Mouse (Mus musculus) lung, postnatal 0 days (tissue): ENCODE results near the gene Wscd2. TPM values are rescaled to one million over a fixed set of nuclear protein-coding genes. Genes with fewer than 3 reads are reported as not detected.

Experiments
- ATAC-seq: fragments of 200-750 bp; cut with Nextera tagmentation; 2 replicates; pipeline ENCODE4 v1.8.0; 2017; ENCODE audit warnings: moderate library complexity
- DNase-seq: peaks from one replicate; pipeline ENCODE4 v3.0.0-alpha.2; 2016; ENCODE audit warnings: low spot score
- H3K27ac ChIP-seq: fragments of 300-500 bp; sonication (generic); 2 replicates; pipeline ENCODE4 v1.5.1; 2014; ENCODE audit warnings: antibody characterized with exemption, mild to moderate bottlenecking, low read length, mixed read lengths
- H3K27me3 ChIP-seq: fragments of 300-500 bp; sonication (generic); replicated peaks from 2 replicates; pipeline ENCODE4 v1.6.1; 2014; ENCODE audit warnings: low read length, mixed read lengths; ENCODE audit not compliant: insufficient read depth
- H3K36me3 ChIP-seq: fragments of 300-500 bp; sonication (generic); 2 replicates; pipeline ENCODE4 v1.6.1; 2014; ENCODE audit warnings: low read length, mixed read lengths; ENCODE audit not compliant: insufficient read depth
- H3K4me1 ChIP-seq: fragments of 300-500 bp; sonication (generic); 2 replicates; pipeline ENCODE4 v1.6.1; 2014; ENCODE audit warnings: antibody characterized with exemption, low read depth, low read length, mixed read lengths; ENCODE audit not compliant: insufficient read depth
- H3K4me2 ChIP-seq: fragments of 300-500 bp; sonication (generic); replicated peaks from 2 replicates; pipeline ENCODE4 v1.6.1; 2014; ENCODE audit warnings: low read depth, mild to moderate bottlenecking, low read length, moderate library complexity, mixed read lengths
- H3K4me3 ChIP-seq: fragments of 300-500 bp; sonication (generic); 2 replicates; pipeline ENCODE4 v1.5.1; 2014; ENCODE audit warnings: low read depth, low read length
- H3K9ac ChIP-seq: fragments of 300-500 bp; sonication (generic); replicated peaks from 2 replicates; pipeline ENCODE4 v1.6.1; 2014; ENCODE audit warnings: low read depth, mild to moderate bottlenecking
- H3K9me3 ChIP-seq: fragments of 300-500 bp; sonication (generic); 2 replicates; pipeline ENCODE4 v1.6.1; 2016; ENCODE audit warnings: low read length, mixed read lengths
- CTCF ChIP-seq: IDR thresholded peaks from 2 replicates; pipeline ENCODE4 v1.5.1; 2016; ENCODE audit warnings: antibody characterized with exemption, mild to moderate bottlenecking
- EP300 ChIP-seq: IDR thresholded peaks from 2 replicates; pipeline ENCODE4 v1.6.1; 2016; ENCODE audit warnings: antibody characterized with exemption, mild to moderate bottlenecking, control low read depth
- WGBS: fragments of 180-500 bp; shearing (Covaris S2); extraction: QIAGEN DNeasy Blood & Tissue Kit; methylation state at CpG from one replicate; pipeline ENCODE4 v1.1.7; 2014; 5-methylcytosine and 5-hydroxymethylcytosine counted together
- polyA plus RNA-seq: library from polyadenylated mRNA; unstranded; fragments of >200 nt; fragmentation: Nextera tagmentation; extraction: Ambion mirVana; gene quantifications from 2 replicates; pipeline ENCODE4 v1.2.1, GENCODE M21; 2015

The Wscd2 gene
- polyA plus RNA-seq, 1 experiment from 2014 or later = 2.7 TPM

DNA sequence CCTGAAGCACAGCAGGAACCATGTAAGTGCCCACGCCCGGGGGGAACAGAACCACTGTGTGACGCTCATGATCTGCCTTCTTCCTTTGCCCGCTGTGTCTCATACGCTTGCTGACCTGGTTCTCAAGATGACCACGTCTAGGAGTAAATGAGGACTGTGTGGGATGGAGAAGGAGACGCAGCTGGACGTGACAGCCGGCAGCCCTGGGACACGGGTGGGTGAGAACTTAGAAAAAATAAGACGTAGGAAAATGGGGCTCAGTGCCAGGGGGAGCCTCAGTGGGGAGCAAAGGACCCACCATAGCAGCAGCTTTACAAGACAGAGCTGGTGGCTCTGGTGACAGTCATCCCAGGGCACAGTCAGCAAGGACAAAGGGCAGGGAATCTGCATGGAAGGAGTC is 9.3 kb downstream of the Wscd2 start:
- Histone ChIP-seq H3K4me3 (no peak overlapping the region), H3K9me3 (no peaks in the 10 kb centered on the region), H3K4me2 (no peak overlapping the region), H3K9ac (no peak overlapping the region), H3K4me1 (no peaks in the 10 kb centered on the region), H3K27ac (no peak overlapping the region), H3K36me3 (no peaks in the 10 kb centered on the region), H3K27me3 (no peaks in the 10 kb centered on the region)
- no peak for TF ChIP-seq CTCF
- TF ChIP-seq EP300 = no peak
- 84% methylated on average over 11 of the region's 11 CpGs for WGBS
- DNase-seq = no peak
- ATAC-seq = no peak

DNA sequence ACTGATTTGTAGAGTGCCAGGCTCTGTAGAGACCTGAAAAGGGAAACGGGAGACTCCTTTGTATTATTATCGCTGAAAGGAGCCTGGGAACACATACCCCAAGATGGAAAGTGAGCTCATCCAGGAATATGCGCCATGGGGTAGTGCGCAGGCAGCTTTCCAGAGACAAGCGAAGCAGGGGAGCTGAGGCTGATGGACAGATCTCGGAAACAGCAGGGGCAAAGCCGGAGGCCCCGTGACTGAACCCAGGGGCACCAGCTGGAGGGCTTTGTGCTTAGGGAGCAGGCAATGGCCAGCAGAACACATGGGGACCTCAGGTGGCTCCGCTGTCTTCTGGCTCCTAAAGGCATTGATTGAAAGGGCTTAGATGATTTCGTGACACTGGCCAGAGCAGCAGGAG is 13.1 kb downstream of the Wscd2 start:
- H3K4me2 ChIP-seq = no peak overlapping the region
- no peaks in the 10 kb centered on the region for H3K9me3 ChIP-seq
- no peaks in the 10 kb centered on the region for H3K36me3 ChIP-seq
- WGBS = 28% methylated on average over 10 of the region's 10 CpGs
- ATAC-seq = no peak
- TF ChIP-seq EP300 (no peak), CTCF (no peak)
- DNase-seq = no peak
- no peak overlapping the region for H3K27ac ChIP-seq
- H3K4me1 ChIP-seq = no peaks in the 10 kb centered on the region
- H3K27me3 ChIP-seq = no peaks in the 10 kb centered on the region
- no peak overlapping the region for H3K4me3 ChIP-seq
- H3K9ac ChIP-seq = no peak overlapping the region

DNA sequence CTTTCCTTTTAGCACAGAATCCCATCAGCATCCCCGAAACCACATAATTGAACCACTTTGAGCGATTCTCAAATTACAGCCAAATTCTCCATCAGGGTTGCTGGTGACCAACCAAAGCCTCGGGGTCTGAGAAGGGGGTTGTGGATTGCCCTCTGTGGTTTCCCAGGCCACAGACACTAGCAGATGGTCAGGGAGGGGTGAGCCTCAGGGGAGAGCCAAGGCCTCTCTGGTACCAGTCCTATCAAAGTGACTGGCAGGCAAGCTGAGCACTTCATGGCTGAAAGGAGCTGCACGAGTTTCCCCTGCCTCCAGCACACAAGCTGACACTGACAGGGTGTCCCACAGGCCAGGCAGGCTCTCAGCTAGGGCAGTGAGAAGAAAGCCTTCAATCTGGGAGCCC is 14.5 kb downstream of the Wscd2 start:
- TF ChIP-seq EP300 (no peak), CTCF (no peak)
- Histone ChIP-seq H3K4me3 (no peak overlapping the region), H3K9me3 (no peaks in the 10 kb centered on the region), H3K4me2 (no peak overlapping the region), H3K27ac (no peak overlapping the region), H3K9ac (no peak overlapping the region), H3K36me3 (no peaks in the 10 kb centered on the region), H3K27me3 (no peaks in the 10 kb centered on the region), H3K4me1 (no peaks in the 10 kb centered on the region)
- no peak for DNase-seq
- no peak for ATAC-seq
- 29% methylated on average over 4 of the region's 4 CpGs for WGBS

DNA sequence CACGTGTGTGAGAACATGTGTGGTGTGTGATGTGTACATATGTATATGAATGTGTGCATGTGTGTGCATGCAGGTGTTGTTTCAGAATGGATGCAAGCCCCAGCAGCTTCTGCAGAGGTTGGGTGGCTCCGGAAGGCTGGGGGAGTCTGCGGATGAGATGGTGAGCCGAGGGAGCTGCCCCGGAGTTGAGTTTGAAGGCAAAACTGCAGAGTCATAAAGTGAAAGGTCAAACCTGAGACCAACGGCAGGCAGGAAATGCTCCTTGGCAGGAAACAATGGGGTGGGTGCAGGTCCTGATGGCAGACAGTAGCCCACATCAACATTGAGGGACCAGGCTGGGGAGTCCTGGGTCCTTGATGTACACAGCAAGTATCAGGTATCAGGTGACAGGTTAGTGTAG is 15.9 kb downstream of the Wscd2 start:
- Histone ChIP-seq H3K36me3 (no peaks in the 10 kb centered on the region), H3K27me3 (no peaks in the 10 kb centered on the region), H3K9ac (no peak overlapping the region), H3K4me1 (no peaks in the 10 kb centered on the region), H3K27ac (no peak overlapping the region), H3K9me3 (no peaks in the 10 kb centered on the region), H3K4me2 (no peak overlapping the region), H3K4me3 (no peak overlapping the region)
- no peak for DNase-seq
- TF ChIP-seq EP300 (no peak), CTCF (no peak)
- WGBS = 68% methylated on average over 6 of the region's 6 CpGs
- no peak for ATAC-seq

DNA sequence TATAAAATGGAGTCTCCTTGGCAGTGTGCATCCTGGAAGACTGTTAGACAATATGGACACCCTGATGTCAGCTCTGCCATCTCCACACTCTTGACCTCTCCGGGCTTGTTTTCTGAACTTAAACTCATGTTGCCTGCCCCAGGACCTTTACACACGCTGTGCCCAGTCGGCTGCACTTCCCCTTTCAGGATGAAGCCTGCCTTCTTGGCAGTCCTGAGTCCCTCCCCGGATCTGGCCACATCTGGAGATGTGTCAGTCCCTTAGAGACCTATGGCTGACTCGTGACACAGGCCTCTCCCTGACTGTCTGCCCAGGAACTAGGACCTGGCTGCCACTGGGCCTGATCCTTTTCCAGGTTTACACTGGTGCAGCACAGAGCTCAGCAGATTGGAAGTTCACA is 16.6 kb downstream of the Wscd2 start:
- no peak for DNase-seq

DNA sequence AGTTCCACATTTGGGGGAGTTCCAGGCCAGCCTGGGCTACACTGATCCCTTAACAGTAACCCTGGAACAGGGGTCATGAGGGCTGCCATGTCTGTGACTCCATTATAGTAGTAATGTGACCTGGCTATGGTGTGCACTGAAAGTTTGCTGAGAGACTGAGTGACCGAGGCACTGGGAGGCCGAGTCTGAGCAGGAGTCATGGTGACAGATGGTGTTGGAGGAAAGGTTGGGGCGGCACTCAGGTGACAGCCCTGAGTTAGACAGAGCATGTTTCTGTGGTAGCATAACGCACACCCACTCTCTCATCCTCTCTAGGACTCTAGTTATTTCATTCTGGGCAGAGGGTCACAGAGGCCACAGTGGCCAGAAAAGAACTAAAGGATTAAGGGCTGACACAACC is 19.0 kb downstream of the Wscd2 start:
- ATAC-seq (no peak), DNase-seq (no peak)
- Histone ChIP-seq H3K4me2 (no peak overlapping the region), H3K36me3 (no peaks in the 10 kb centered on the region), H3K27me3 (no peaks in the 10 kb centered on the region), H3K9me3 (no peaks in the 10 kb centered on the region), H3K4me3 (no peak overlapping the region), H3K9ac (no peak overlapping the region), H3K27ac (no peak overlapping the region), H3K4me1 (no peaks in the 10 kb centered on the region)
- no peak for TF ChIP-seq CTCF
- TF ChIP-seq EP300 = no peak
- WGBS = 67% methylated on average over 4 of the region's 4 CpGs

More for the DNA sequence above, 16.6 kb downstream of the Wscd2 start:
- no peak overlapping the region for H3K4me3 ChIP-seq
- no peak overlapping the region for H3K27ac ChIP-seq
- H3K4me2 ChIP-seq = no peak overlapping the region
- no peak for TF ChIP-seq CTCF
- no peaks in the 10 kb centered on the region for H3K36me3 ChIP-seq
- no peaks in the 10 kb centered on the region for H3K9me3 ChIP-seq
- no peaks in the 10 kb centered on the region for H3K27me3 ChIP-seq
- H3K9ac ChIP-seq = no peak overlapping the region
- WGBS = 67% methylated on average over 5 of the region's 5 CpGs
- H3K4me1 ChIP-seq = no peaks in the 10 kb centered on the region
- no peak for ATAC-seq

DNA sequence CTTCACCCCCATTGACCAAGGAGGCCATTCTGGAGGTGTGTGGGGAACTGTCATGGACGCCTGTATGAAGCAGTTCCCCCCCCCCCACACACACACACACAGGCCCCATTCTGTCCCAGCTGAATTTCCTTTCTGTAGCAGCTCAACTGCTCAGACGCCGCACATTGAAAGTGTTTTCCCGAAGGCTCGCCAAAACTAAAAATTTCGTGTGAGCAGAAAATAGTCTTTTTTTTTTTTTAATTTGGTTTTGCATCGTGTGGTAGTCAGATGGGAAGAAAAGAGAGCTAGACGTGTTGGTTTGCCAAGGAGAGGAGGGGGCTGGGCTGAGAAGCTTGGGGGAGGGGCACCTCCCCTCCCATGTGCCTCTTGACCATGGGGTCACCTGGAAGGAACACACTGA is 23.5 kb downstream of the Wscd2 start:
- H3K27ac ChIP-seq = no peak overlapping the region
- no peak for TF ChIP-seq CTCF
- TF ChIP-seq EP300 = no peak
- no peaks in the 10 kb centered on the region; the same call in 1 of the 2 replicates for H3K27me3 ChIP-seq
- H3K36me3 ChIP-seq = no peaks in the 10 kb centered on the region
- whole genome bisulfite sequencing = 50% methylated on average over 8 of the region's 8 CpGs
- H3K4me2 ChIP-seq = no peak overlapping the region
- DNase-seq (no peak), ATAC-seq (no peak)
- H3K4me1 ChIP-seq = peaks cover 3% of the 10 kb centered on the region; the same call in 1 of the 2 replicates
- no peak overlapping the region for H3K9ac ChIP-seq
- H3K9me3 ChIP-seq = no peaks in the 10 kb centered on the region
- no peak overlapping the region for H3K4me3 ChIP-seq
